Mouse (Mus musculus) kidney, postnatal 0 days (tissue): Measurements from ENCODE around the gene Tubg2. TPM values are rescaled to one million over a fixed set of nuclear protein-coding genes. Genes with fewer than 3 reads are reported as not detected.

Experiments used
- ATAC-seq: fragments of 200-750 bp; cut with Nextera tagmentation; replicated peaks from 2 replicates; pipeline ENCODE4 v1.8.0; 2017; ENCODE audit warnings: low read depth, moderate number of reproducible peaks, moderate TSS enrichment, moderate library complexity; ENCODE audit not compliant: low FRiP score
- DNase-seq: peaks from one replicate; pipeline ENCODE4 v3.0.0-alpha.2; 2016; ENCODE audit warnings: low spot score
- H3K27ac ChIP-seq: fragments of 300-500 bp; sonication (generic); 2 replicates; pipeline ENCODE4 v1.5.1; 2014; ENCODE audit warnings: mild to moderate bottlenecking
- H3K27me3 ChIP-seq: fragments of 300-500 bp; sonication (generic); 2 replicates; pipeline ENCODE4 v1.6.1; 2014; ENCODE audit warnings: low read length, mixed read lengths; ENCODE audit not compliant: insufficient read depth
- H3K36me3 ChIP-seq: fragments of 300-500 bp; sonication (generic); 2 replicates; pipeline ENCODE4 v1.6.1; 2014; ENCODE audit warnings: low read length, mixed read lengths; ENCODE audit not compliant: insufficient read depth
- H3K4me1 ChIP-seq: fragments of 300-500 bp; sonication (generic); replicated peaks from 2 replicates; pipeline ENCODE4 v1.6.1; 2014; ENCODE audit warnings: antibody characterized with exemption, low read length, mixed read lengths; ENCODE audit not compliant: insufficient read depth
- H3K4me2 ChIP-seq: fragments of 300-500 bp; sonication (generic); 2 replicates; pipeline ENCODE4 v1.6.1; 2014; ENCODE audit warnings: mild to moderate bottlenecking, low read length, moderate library complexity, mixed read lengths
- H3K4me3 ChIP-seq: fragments of 300-500 bp; sonication (generic); replicated peaks from 2 replicates; pipeline ENCODE4 v1.5.1; 2014; ENCODE audit warnings: low read depth, low read length
- H3K9ac ChIP-seq: fragments of 300-500 bp; sonication (generic); 2 replicates; pipeline ENCODE4 v1.6.1; 2014; ENCODE audit warnings: low read depth, low read length
- H3K9me3 ChIP-seq: fragments of 300-500 bp; sonication (generic); replicated peaks from 2 replicates; pipeline ENCODE4 v1.6.1; 2016; ENCODE audit warnings: low read length, inconsistent platforms, mixed read lengths
- CTCF ChIP-seq: IDR thresholded peaks from 2 replicates; pipeline ENCODE4 v1.5.1; 2016; ENCODE audit warnings: antibody characterized with exemption, low read depth, mild to moderate bottlenecking, moderate library complexity
- WGBS: fragments of 180-500 bp; shearing (Covaris S2); extraction: QIAGEN DNeasy Blood & Tissue Kit; methylation state at CpG from one replicate; pipeline ENCODE4 v1.1.7; 2014; 5-methylcytosine and 5-hydroxymethylcytosine counted together
- polyA plus RNA-seq: library from polyadenylated mRNA; unstranded; fragments of >200 nt; fragmentation: Nextera tagmentation; extraction: Ambion mirVana; gene quantifications from 2 replicates; pipeline ENCODE4 v1.2.1, GENCODE M21; 2015

The Tubg2 gene
- polyA plus RNA-seq, 1 experiment from 2014 or later, result 4.3 TPM

DNA sequence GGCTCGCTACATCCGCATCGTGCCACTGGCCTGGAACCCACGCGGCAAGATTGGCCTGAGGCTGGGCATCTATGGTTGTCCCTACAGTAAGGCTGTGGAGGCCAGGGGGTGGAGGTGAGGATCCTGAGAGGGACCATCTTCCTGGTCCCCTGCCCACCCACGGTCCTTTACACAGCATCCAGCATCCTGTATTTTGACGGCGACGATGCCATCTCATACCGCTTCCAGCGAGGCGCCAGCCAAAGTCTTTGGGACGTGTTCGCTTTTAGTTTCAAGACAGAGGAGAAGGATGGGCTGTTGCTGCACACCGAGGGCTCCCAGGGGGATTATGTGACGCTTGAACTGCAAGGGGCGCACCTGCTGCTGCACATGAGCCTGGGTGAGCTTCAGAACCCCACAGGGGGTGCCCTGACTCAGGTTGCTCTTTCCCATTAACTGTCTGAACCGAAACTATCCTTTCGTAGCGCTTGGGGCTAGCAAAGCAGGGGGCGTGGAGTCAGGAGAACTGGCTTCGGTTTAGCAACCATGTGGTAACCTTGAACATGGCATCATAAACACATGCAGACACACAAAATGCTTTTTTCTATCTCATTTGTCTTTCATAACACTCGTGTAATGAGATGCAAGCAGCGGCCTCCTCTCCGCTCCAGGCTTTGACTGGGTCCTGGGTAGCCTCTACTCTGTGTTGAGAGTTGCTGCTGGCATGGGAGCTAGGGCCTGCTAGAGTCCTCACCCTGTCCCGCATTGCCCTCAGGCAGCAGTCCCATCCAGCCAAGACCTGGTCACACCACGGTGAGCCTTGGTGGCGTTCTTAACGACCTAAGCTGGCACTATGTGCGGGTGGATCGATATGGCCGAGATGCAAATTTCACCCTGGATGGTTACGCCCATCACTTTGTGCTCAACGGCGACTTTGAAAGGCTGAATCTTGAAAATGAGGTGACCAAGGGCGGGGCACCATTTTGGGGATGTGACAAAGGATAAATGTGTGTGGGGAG is 22.7 kb downstream of the Tubg2 start:
- no peak for ATAC-seq
- Histone ChIP-seq H3K27me3 (no peaks in the 10 kb centered on the region), H3K4me3 (no peak overlapping the region), H3K36me3 (no peaks in the 10 kb centered on the region), H3K4me2 (no peak overlapping the region), H3K27ac (no peak overlapping the region), H3K4me1 (peaks cover 9% of the 10 kb centered on the region), H3K9me3 (no peaks in the 10 kb centered on the region), H3K9ac (no peak overlapping the region)
- no peak for DNase-seq
- no peak for TF ChIP-seq CTCF
- 58% methylated on average over 36 of the region's 36 CpGs for WGBS

DNA sequence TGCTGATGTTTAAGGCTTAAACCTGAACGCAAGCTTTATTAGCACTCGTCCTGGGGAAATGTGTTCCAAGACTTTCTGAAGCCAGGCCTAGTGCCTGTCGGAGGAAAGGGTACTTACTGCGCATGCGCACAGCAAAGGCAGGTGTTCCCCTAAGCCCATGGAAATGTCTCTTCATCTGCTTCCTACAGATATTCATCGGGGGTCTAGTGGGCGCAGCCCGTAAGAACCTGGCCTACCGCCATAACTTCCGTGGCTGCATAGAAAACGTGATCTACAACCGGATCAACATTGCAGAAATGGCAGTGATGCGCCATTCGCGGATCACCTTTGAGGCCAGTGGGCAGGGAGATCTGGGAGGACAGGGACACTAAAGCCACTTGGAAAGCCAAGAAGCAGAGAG is 23.6 kb downstream of the Tubg2 start:
- Histone ChIP-seq H3K4me3 (no peak overlapping the region), H3K4me1 (peaks cover 3% of the 10 kb centered on the region), H3K9ac (no peak overlapping the region), H3K27me3 (no peaks in the 10 kb centered on the region), H3K4me2 (no peak overlapping the region), H3K9me3 (no peaks in the 10 kb centered on the region), H3K36me3 (no peaks in the 10 kb centered on the region; the same call in 1 of the 2 replicates), H3K27ac (no peak overlapping the region)
- DNase-seq (no peak), ATAC-seq (no peak)
- 80% methylated on average over 15 of the region's 15 CpGs for WGBS
- TF ChIP-seq CTCF, result no peak

DNA sequence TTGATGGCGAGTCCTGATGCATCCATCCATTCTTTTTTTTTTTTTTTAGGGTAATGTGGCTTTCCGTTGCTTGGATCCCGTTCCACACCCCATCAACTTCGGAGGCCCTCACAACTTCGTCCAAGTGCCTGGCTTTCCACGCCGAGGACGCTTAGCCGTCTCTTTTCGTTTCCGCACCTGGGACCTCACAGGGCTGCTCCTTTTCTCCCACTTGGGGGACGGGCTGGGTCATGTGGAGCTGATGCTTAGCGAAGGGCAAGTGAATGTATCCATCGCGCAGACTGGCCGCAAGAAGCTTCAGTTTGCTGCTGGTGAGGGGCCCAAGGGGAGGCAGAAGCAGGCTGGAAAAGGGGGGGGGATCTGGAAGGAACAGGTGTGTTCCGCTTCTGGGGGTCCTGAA is 24.6 kb downstream of the Tubg2 start:
- H3K36me3 ChIP-seq, result no peaks in the 10 kb centered on the region; the same call in 1 of the 2 replicates
- H3K27me3 ChIP-seq, result no peaks in the 10 kb centered on the region
- no peak for TF ChIP-seq CTCF
- no peak for DNase-seq
- no peak overlapping the region for H3K27ac ChIP-seq
- H3K4me2 ChIP-seq, result no peak overlapping the region
- no peak for ATAC-seq
- no peak overlapping the region for H3K9ac ChIP-seq
- WGBS, result 59% methylated on average over 17 of the region's 17 CpGs
- no peaks in the 10 kb centered on the region; the same call in 1 of the 2 replicates for H3K4me1 ChIP-seq
- no peak overlapping the region for H3K4me3 ChIP-seq
- no peaks in the 10 kb centered on the region for H3K9me3 ChIP-seq

DNA sequence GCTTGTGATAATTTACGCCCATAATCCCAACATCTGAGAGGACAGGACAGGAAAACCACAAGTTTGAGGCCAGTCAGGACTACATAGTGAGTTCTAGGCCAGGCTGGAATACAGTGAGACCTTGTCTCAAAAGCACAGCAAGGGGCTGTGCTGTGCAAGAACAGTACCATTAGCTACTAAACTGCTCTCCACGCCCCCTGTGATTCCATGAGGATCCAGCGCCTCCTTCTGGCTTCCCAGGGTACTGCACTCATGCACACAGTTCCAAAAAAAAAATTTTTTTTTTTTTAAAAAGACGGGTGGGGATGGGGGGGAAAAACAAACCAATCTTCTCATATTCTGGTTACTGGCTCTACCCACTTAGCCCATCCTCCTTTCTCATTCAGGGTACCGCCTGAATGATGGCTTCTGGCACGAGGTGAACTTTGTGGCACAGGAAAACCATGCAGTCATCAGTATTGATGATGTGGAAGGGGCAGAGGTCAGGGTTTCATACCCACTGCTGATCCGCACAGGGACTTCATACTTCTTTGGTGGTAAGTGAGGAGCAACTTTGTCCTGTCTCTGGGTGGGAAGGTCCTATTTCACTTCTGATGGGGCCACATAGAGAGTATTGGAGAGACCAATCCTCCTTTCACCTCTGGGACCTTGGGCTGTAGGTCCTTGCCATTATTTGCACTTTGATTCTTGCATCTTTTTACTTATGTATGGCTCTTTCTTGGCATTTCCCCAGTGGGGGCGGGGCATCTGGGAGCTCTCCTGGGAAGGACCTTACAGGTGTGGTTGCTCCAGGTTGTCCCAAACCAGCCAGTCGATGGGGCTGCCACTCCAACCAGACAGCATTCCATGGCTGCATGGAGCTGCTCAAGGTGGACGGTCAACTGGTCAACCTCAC is 25.4 kb downstream of the Tubg2 start:
- Histone ChIP-seq H3K27me3 (no peaks in the 10 kb centered on the region), H3K27ac (no peak overlapping the region), H3K4me2 (no peak overlapping the region), H3K4me1 (no peaks in the 10 kb centered on the region), H3K36me3 (no peaks in the 10 kb centered on the region; the same call in 1 of the 2 replicates), H3K9me3 (no peaks in the 10 kb centered on the region), H3K4me3 (no peak overlapping the region), H3K9ac (no peak overlapping the region)
- ATAC-seq (no peak), DNase-seq (peak; percentile 86)
- peak; percentile 88 for TF ChIP-seq CTCF
- WGBS, result 42% methylated on average over 10 of the region's 10 CpGs

DNA sequence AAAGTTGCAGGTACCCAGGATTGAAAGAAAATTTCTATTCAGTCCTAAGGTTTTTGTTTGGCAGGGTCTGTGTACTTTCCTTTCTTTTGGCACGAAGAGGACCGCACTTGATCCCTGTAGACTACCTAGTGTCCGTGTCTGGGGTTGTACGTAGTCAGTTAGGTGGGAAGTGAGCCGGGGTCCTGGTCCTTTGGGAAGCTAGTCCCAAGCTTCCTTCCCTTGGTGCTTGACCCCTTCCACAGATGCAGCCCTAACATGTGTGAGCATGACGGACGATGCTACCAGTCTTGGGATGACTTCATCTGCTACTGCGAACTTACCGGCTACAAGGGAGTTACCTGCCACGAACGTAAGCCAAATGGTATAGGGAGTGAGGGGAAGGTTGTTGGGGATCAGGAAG is 26.3 kb downstream of the Tubg2 start:
- no peaks in the 10 kb centered on the region; the same call in 1 of the 2 replicates for H3K36me3 ChIP-seq
- no peak for TF ChIP-seq CTCF
- H3K4me1 ChIP-seq, result no peaks in the 10 kb centered on the region
- DNase-seq (no peak), ATAC-seq (no peak)
- no peak overlapping the region for H3K27ac ChIP-seq
- WGBS, result 90% methylated on average over 11 of the region's 11 CpGs
- no peak overlapping the region for H3K4me3 ChIP-seq
- H3K27me3 ChIP-seq, result no peaks in the 10 kb centered on the region
- H3K4me2 ChIP-seq, result no peak overlapping the region
- no peaks in the 10 kb centered on the region for H3K9me3 ChIP-seq
- no peak overlapping the region for H3K9ac ChIP-seq
